Mouse (Mus musculus): ENCODE results near the gene Nfya. TPM values are rescaled to one million over a fixed set of nuclear protein-coding genes. Genes with fewer than 3 reads are reported as not detected.

Gene Nfya
- total and polyA plus RNA-seq, 3 experiments, result 22.5 to 203 (median 41.1) TPM

DNA sequence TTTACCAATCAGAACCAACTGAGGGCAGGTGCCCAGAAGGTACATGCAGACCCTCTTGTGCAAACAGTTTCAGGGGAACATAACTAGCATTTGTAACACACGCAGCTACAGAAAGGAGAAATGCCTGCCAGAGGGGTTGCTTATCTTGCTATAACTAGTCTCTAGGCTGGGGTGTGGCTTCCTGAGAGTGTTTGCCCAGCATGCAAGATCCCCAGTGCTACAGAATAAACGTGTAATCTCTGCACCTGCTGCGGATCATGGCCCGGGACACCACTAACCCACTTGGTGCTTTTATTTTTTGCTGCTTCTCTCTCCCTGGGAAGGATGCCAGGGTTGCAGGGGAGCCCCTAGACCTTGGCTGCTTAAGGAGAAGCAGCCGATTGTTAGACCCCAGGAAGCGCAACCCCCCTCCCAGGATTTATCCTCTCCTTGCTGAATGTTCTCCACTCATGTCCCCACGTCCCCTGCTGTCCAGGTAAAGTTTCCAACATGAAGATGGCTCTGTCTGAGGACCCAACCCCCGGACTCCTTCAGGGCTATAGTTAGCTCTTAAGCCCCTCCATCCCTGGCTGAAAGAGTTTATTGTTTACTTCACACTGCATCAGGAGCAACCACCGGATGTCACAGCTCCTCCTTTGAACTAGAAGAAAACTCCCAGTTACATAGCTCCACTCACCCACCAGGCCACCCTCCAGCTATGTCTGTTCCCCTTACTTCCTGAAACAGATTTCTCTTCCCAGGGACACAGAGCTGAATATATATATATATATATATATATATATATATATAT is 16.3 kb upstream of the Nfya start:
- H3K27me3 ChIP-seq (ENCODE audit: insufficient read depth, low read length), result peaks cover 5% of the 10 kb centered on the region; the same call in 1 of the 2 replicates
- peaks cover 43% of the 10 kb centered on the region for H3K4me1 ChIP-seq (ENCODE audit: insufficient read depth, low read depth, low read length)
- no peak for DNase-seq (ENCODE audit: low spot score)

GRCm38 (mm10) chr17:48424237-48424636 is 14.5 kb upstream of the Nfya start:
- peaks cover 42% of the 10 kb centered on the region for H3K4me1 ChIP-seq (ENCODE audit: insufficient read depth, low read depth, low read length)
- no peak overlapping the region for H3K4me3 ChIP-seq (ENCODE audit: low read depth, low read length)
- ATAC-seq (ENCODE audit: extremely low read depth, insufficient number of reproducible peaks, low FRiP score, poor library complexity, severe bottlenecking), result no peak
- TF ChIP-seq POLR2AphosphoS5 (IDR thresholded peaks at IDR 0.05; ENCODE audit: insufficient replicate concordance, low read depth, low read length) (no peak), GATA1 (IDR thresholded peaks at IDR 0.05; ENCODE audit: borderline replicate concordance, low read length) (no peak), GATA2 (IDR thresholded peaks at IDR 0.05; ENCODE audit: borderline replicate concordance, low read depth, low read length) (no peak), TAL1 (conservative IDR thresholded peaks at IDR 0.05; ENCODE audit: low read depth, low read length) (no peak), CTCF (IDR thresholded peaks at IDR 0.05; ENCODE audit: low read depth, low read length) (no peak)
- H3K36me3 ChIP-seq (replicated peaks), result peaks cover 5% of the 10 kb centered on the region
- no peaks in the 10 kb centered on the region for H3K9me3 ChIP-seq (replicated peaks)
- H3K27me3 ChIP-seq (ENCODE audit: insufficient read depth, low read length), result peaks cover 5% of the 10 kb centered on the region; the same call in 1 of the 2 replicates
- DNase-seq (ENCODE audit: low spot score), result no peak

More for the DNA sequence above, 16.3 kb upstream of the Nfya start:
- ATAC-seq (ENCODE audit: extremely low read depth, insufficient number of reproducible peaks, low FRiP score, poor library complexity, severe bottlenecking), result peak; percentile 64
- Histone ChIP-seq H3K36me3 (replicated peaks) (no peaks in the 10 kb centered on the region), H3K9me3 (replicated peaks) (no peaks in the 10 kb centered on the region), H3K4me3 (ENCODE audit: low read depth, low read length) (no peak overlapping the region)
- TF ChIP-seq GATA2 (IDR thresholded peaks at IDR 0.05; ENCODE audit: borderline replicate concordance, low read depth, low read length), result no peak
- no peak for TF ChIP-seq TAL1 (conservative IDR thresholded peaks at IDR 0.05; ENCODE audit: low read depth, low read length)
- no peak for TF ChIP-seq POLR2AphosphoS5 (IDR thresholded peaks at IDR 0.05; ENCODE audit: insufficient replicate concordance, low read depth, low read length)
- TF ChIP-seq CTCF (IDR thresholded peaks at IDR 0.05; ENCODE audit: low read depth, low read length), result no peak
- no peak for TF ChIP-seq GATA1 (IDR thresholded peaks at IDR 0.05; ENCODE audit: borderline replicate concordance, low read length)

DNA sequence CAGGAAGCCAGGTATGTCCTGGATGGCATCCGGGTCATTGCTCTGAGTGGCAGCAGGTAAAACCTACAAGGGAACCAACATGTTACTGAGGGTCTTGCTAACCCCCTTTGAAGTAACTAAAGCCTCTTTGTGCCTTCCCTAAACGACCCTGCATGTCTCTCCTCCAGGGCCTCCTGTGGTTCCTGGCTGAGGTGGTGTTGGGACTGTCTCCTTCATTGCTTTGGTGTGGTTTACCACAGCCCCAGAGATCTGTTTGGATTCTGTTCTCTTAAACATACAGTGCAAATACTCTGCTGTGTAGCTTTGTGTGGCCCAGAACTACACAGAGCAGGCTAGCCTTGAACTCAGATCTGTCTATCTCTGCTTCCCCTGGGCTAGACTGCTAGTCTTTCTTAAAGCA is 9.9 kb upstream of the Nfya start:
- H3K9me3 ChIP-seq (replicated peaks), result no peaks in the 10 kb centered on the region
- TF ChIP-seq GATA1 (IDR thresholded peaks at IDR 0.05; ENCODE audit: borderline replicate concordance, low read length), result no peak
- no peak for TF ChIP-seq GATA2 (IDR thresholded peaks at IDR 0.05; ENCODE audit: borderline replicate concordance, low read depth, low read length)
- no peak for TF ChIP-seq POLR2AphosphoS5 (IDR thresholded peaks at IDR 0.05; ENCODE audit: insufficient replicate concordance, low read depth, low read length)
- no peak for TF ChIP-seq TAL1 (conservative IDR thresholded peaks at IDR 0.05; ENCODE audit: low read depth, low read length)
- no peak for TF ChIP-seq CTCF (IDR thresholded peaks at IDR 0.05; ENCODE audit: low read depth, low read length)
- no peaks in the 10 kb centered on the region for H3K27me3 ChIP-seq (ENCODE audit: insufficient read depth, low read length)
- no peak for DNase-seq (ENCODE audit: low spot score)
- H3K4me3 ChIP-seq (ENCODE audit: low read depth, low read length), result no peak overlapping the region
- H3K4me1 ChIP-seq (ENCODE audit: insufficient read depth, low read depth, low read length), result peaks cover 35% of the 10 kb centered on the region
- peaks cover 51% of the 10 kb centered on the region for H3K36me3 ChIP-seq (replicated peaks)
- no peak for ATAC-seq (ENCODE audit: extremely low read depth, insufficient number of reproducible peaks, low FRiP score, poor library complexity, severe bottlenecking)

DNA sequence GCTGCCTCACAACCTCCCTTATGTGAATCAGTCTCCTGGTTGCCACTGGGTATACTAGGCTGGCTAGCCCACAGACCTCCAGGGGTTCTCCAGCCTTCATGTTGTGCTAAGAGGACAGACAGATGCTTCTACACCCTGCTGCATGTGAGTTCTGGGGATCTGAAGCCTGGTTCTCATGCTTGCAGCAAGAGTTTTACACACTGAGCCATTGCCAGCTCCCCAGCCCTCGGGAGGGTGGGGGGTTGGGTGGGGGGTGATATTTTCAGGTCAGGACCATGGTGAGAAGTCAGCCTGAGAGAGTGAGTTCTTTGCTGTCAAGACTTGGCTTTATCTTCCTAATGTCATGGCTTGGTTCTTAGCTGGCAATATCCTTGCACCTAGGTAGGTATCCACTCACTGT is 9.1 kb upstream of the Nfya start:
- TF ChIP-seq POLR2AphosphoS5 (IDR thresholded peaks at IDR 0.05; ENCODE audit: insufficient replicate concordance, low read depth, low read length), result no peak
- no peak for TF ChIP-seq GATA2 (IDR thresholded peaks at IDR 0.05; ENCODE audit: borderline replicate concordance, low read depth, low read length)
- no peak for ATAC-seq (ENCODE audit: extremely low read depth, insufficient number of reproducible peaks, low FRiP score, poor library complexity, severe bottlenecking)
- H3K36me3 ChIP-seq (replicated peaks), result peaks cover 59% of the 10 kb centered on the region
- no peaks in the 10 kb centered on the region for H3K27me3 ChIP-seq (ENCODE audit: insufficient read depth, low read length)
- H3K4me1 ChIP-seq (ENCODE audit: insufficient read depth, low read depth, low read length), result peaks cover 35% of the 10 kb centered on the region
- H3K9me3 ChIP-seq (replicated peaks), result no peaks in the 10 kb centered on the region
- no peak for DNase-seq (ENCODE audit: low spot score)
- H3K4me3 ChIP-seq (ENCODE audit: low read depth, low read length), result no peak overlapping the region

DNA sequence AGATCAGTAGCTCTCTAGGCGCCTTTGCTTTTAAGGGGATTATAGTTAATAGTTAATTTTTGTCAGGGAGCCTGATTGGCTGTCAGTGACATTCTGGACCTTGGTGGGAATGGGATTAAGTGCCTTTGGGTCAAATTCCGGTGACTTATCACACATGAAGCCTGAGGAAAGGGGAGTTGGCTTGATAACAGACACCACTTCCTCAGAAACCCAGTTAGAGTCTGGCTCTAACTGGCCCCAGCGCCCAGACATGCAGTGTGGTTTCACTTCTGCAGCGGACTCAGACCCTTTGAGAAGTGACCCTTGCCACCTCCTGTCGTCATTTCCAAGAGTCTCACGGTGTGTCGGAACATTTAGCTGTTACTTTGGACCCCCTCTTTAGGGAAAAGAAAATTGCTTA is 8.5 kb upstream of the Nfya start:
- DNase-seq (ENCODE audit: low spot score) (no peak), ATAC-seq (ENCODE audit: extremely low read depth, insufficient number of reproducible peaks, low FRiP score, poor library complexity, severe bottlenecking) (no peak)
- Histone ChIP-seq H3K27me3 (ENCODE audit: insufficient read depth, low read length) (no peaks in the 10 kb centered on the region), H3K4me3 (ENCODE audit: low read depth, low read length) (no peak overlapping the region), H3K36me3 (replicated peaks) (peaks cover 64% of the 10 kb centered on the region), H3K4me1 (ENCODE audit: insufficient read depth, low read depth, low read length) (peaks cover 35% of the 10 kb centered on the region), H3K9me3 (replicated peaks) (no peaks in the 10 kb centered on the region)
- TF ChIP-seq TAL1 (conservative IDR thresholded peaks at IDR 0.05; ENCODE audit: low read depth, low read length) (no peak), POLR2AphosphoS5 (IDR thresholded peaks at IDR 0.05; ENCODE audit: insufficient replicate concordance, low read depth, low read length) (no peak)

DNA sequence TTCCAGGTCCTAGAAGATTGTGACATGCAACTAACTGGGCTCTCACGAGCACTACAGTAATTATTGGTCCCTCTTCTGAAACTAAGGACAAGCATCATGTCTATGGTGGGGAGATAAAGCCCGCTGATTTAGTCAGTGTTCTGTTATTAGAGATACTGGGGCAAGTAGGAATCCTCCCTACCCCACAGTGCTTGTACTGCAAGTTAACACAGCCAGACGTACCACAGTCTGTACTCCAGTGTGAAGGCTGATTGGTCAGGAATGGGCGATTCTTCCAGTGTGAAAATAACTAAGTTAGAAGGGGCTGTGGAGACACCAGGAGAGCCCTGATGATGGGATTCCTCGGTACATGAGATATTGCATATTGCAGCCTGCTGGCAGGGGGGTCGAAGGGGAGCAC is 7.8 kb upstream of the Nfya start:
- Histone ChIP-seq H3K27me3 (ENCODE audit: insufficient read depth, low read length) (no peaks in the 10 kb centered on the region), H3K4me1 (ENCODE audit: insufficient read depth, low read depth, low read length) (peaks cover 39% of the 10 kb centered on the region), H3K4me3 (ENCODE audit: low read depth, low read length) (no peak overlapping the region), H3K9me3 (replicated peaks) (no peaks in the 10 kb centered on the region), H3K36me3 (replicated peaks) (peaks cover 69% of the 10 kb centered on the region)
- DNase-seq (ENCODE audit: low spot score), result no peak
- no peak for ATAC-seq (ENCODE audit: extremely low read depth, insufficient number of reproducible peaks, low FRiP score, poor library complexity, severe bottlenecking)
- no peak for TF ChIP-seq GATA1 (IDR thresholded peaks at IDR 0.05; ENCODE audit: borderline replicate concordance, low read length)
- no peak for TF ChIP-seq POLR2AphosphoS5 (IDR thresholded peaks at IDR 0.05; ENCODE audit: insufficient replicate concordance, low read depth, low read length)
- no peak for TF ChIP-seq GATA2 (IDR thresholded peaks at IDR 0.05; ENCODE audit: borderline replicate concordance, low read depth, low read length)

Measured in G1E (cell line).